Mouse (Mus musculus): ENCODE measurements around the gene Lmo4.

DNA sequence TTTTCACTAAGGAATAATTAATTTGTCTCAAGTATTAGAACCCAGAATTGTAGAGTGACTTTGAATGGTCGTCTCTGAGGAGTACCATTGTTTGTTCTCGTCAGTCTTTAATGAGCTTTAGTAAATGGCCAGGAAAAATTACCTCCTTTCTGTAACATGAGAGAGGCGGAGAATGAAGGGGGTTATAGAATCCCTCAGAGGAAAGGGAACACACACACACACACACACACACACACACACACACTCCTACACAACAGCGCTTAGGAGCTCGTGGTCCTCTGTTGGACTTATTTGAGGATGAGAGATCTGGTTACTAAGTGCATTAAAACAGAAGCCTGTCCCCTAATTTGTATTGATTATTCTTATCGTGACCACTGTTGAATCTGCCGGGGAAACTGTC, 19.6 kb upstream of the Lmo4 start:
- TF ChIP-seq CTCF (IDR thresholded peaks at IDR 0.05; ENCODE audit: low read depth), result no peak
- no peak for TF ChIP-seq EP300 (IDR thresholded peaks at IDR 0.05; ENCODE audit: low read depth)

Data from heart, postnatal 0 days (tissue).